ENCODE assay signal across 9 mouse cellular contexts in the genomic region with DNA sequence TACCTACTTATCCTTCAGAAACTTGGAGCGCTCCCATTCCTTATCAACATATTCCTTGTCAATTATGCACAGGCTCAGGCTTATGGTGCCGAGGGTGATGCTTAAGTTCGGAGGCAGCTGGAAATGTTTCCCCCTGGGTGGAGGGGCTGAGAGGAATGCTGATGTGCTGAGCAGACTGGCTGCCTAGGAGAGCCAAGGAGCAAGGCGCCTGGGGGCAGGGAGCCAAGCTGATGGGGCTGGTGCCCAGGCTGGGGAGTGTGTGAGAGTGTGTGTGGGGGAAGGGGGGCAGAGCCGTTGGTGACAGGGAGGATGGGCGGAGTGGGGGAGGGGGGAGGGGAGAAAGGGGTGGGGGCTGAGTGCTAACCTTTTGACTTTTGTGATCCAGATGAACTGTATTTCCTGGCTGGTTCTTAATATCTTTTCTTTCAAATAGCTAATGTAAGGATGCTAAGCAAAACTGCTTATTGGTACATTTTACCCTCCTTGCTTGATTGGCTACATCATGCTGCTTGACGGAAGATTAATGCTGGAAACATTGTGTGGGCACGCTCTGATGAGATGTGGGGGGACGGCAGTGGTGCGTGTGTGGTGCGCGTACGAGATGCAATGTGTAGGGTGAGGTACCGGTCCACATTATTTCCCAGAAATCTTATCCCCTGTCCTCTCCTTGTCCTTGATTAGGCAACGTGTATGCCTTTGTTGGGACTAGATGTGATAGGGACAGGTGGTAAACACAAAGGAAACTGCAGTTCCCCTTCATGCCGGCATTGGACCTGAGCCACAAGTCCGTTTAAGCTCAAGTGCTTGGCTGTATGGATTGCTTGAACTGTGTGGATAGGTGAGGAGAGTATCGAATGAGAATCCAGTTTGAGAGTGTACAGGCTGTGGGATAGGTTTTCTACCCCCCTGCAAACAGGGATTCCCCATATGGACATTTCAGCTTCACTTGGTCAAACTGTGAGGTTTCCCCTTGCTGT. TPM values are rescaled to one million over a fixed set of nuclear protein-coding genes. Genes with fewer than 3 reads are reported as not detected.
DNase-seq lines count a peak whose midpoint lies in the region; ATAC-seq lines count a peak whose summit lies in the region.
"Had no signal": no experiment of that assay in that cellular context is flagged by ENCODE, and none has a peak within 500 bp of the region (broad histone marks: within the 10 kb centered on the region; RNA-seq: fewer than 3 reads in every experiment).

No protein-coding gene starts in this region.

- H3K9me3 ChIP-seq in heart, embryonic 10.5 days, result no peaks in the 10 kb centered on the region
- no peaks in the 10 kb centered on the region for H3K9me3 ChIP-seq in midbrain, embryonic 12.5 days
- H3K9me3 ChIP-seq: limb, embryonic 15.5 days had no signal

- no peak overlapping the region for H3K9ac ChIP-seq in midbrain, embryonic 12.5 days (replicated peaks)
- H3K9ac ChIP-seq: limb, embryonic 15.5 days had no signal

- H3K4me1 ChIP-seq in heart, embryonic 10.5 days, result peaks cover 40% of the 10 kb centered on the region
- peaks cover 38% of the 10 kb centered on the region for H3K4me1 ChIP-seq in midbrain, embryonic 12.5 days

- intact Hi-C loops in heart, postnatal 25 days (cut with DNase I), result no loop called here

- no peaks in the 10 kb centered on the region for H3K36me3 ChIP-seq in heart, embryonic 10.5 days
- H3K36me3 ChIP-seq in midbrain, embryonic 12.5 days, result no peaks in the 10 kb centered on the region
- H3K36me3 ChIP-seq: limb, embryonic 15.5 days had no signal

- WGBS in heart, embryonic 10.5 days, result 51% methylated on average over 18 of the region's 18 CpGs
- WGBS in midbrain, embryonic 12.5 days, result 48% methylated on average over 18 of the region's 18 CpGs

- DNase-seq in heart, embryonic 10.5 days (ENCODE audit: low spot score), result no peak
- no peak for DNase-seq in heart, postnatal 25 days (ENCODE audit: low spot score)
- peak; percentile 83 to 87 for DNase-seq in cerebellum, postnatal 14 days
- DNase-seq in kidney, postnatal 36 days, result peak; percentile 44 to 67
- peak; percentile 24 for DNase-seq in testis, postnatal 14 days (ENCODE audit: low spot score)

- H3K4me2 ChIP-seq in midbrain, embryonic 12.5 days (replicated peaks), result peak overlapping the region; percentile 9; the same call in 1 of the 2 replicates
- H3K4me2 ChIP-seq: limb, embryonic 15.5 days had no signal

- H3K27me3 ChIP-seq in heart, embryonic 10.5 days (ENCODE audit: insufficient read depth, poor library complexity, severe bottlenecking), result no peaks in the 10 kb centered on the region
- no peaks in the 10 kb centered on the region for H3K27me3 ChIP-seq in midbrain, embryonic 12.5 days
- H3K27me3 ChIP-seq: limb, embryonic 15.5 days had no signal

- H3K27ac ChIP-seq in heart, embryonic 10.5 days, result peak overlapping the region; percentile 85
- H3K27ac ChIP-seq in midbrain, embryonic 12.5 days (replicated peaks), result peak overlapping the region; percentile 49
- H3K27ac ChIP-seq: limb, embryonic 15.5 days had no signal

- H3K4me3 ChIP-seq in heart, embryonic 10.5 days, result no peak overlapping the region
- H3K4me3 ChIP-seq in midbrain, embryonic 12.5 days, result no peak overlapping the region
- H3K4me3 ChIP-seq: limb, embryonic 15.5 days had no signal

- ATAC-seq in frontal cortex, adult (ENCODE audit: low TSS enrichment), result peak; percentile 56
- ATAC-seq in midbrain, embryonic 12.5 days (ENCODE audit: low FRiP score, low read depth), result peak; percentile 93
- no peak for ATAC-seq in erythroblast, adult 5-6 weeks (replicated peaks; ENCODE audit: low FRiP score, poor library complexity, severe bottlenecking)

RNA-seq across cellular contexts. Expression of gene Tmem178, which starts 25.5 kb away (rescaled TPM):
- 4.5 and 5.2 TPM in 2 replicates for polyA plus RNA-seq in heart, embryonic 10.5 days (2016; fragmentation: Nextera tagmentation; extraction: Ambion mirVana)
- under 1 TPM; 0.34 to 0.45 TPM for total RNA-seq in heart, postnatal 25 days (2021)
- polyA plus RNA-seq in midbrain, embryonic 12.5 days (2016; fragmentation: Nextera tagmentation; extraction: Ambion mirVana), result 23.4 and 23.5 TPM in 2 replicates
- not detected in 2 replicates for total RNA-seq in erythroblast, adult 5-6 weeks (2015; ENCODE audit: low replicate concordance)
- total RNA-seq in erythroblast, adult 5-6 weeks (2017; ENCODE audit: low replicate concordance), result not detected in 2 replicates

Comparison
In these comparisons a context has a peak if more than half of its experiments do, and no peak if none do; other contexts are left out.
1. DNase-seq: peak in cerebellum, postnatal 14 days (2 of 2), kidney, postnatal 36 days (2 of 2) and testis, postnatal 14 days (single experiment); none in heart, embryonic 10.5 days (single experiment) and heart, postnatal 25 days (single experiment).